ENCODE assay signal across 8 mouse cellular contexts in genomic region chr1:91038010-91038409, GRCm38 (mm10). TPM values are rescaled to one million over a fixed set of nuclear protein-coding genes. Genes with fewer than 3 reads are reported as not detected.
DNase-seq lines count a peak whose midpoint lies in the region; ATAC-seq and TF ChIP-seq lines count a peak whose summit lies in the region.

No protein-coding gene starts in this region.

- no peaks in the 10 kb centered on the region for H3K27me3 ChIP-seq in intestine, postnatal 0 days (replicated peaks; ENCODE audit: control insufficient read depth, insufficient read depth, low read length)
- no peaks in the 10 kb centered on the region for H3K27me3 ChIP-seq in intestine, embryonic 16.5 days (replicated peaks; ENCODE audit: control insufficient read depth, insufficient read depth, low read length)
- no peaks in the 10 kb centered on the region for H3K27me3 ChIP-seq in heart, embryonic 13.5 days (replicated peaks)

- 63% methylated on average over 6 of the region's 6 CpGs for WGBS in intestine, postnatal 0 days
- WGBS in intestine, embryonic 16.5 days, result 78% methylated on average over 6 of the region's 6 CpGs
- WGBS in heart, embryonic 13.5 days, result 63% methylated on average over 6 of the region's 6 CpGs

- peaks cover 7% of the 10 kb centered on the region for H3K4me1 ChIP-seq in intestine, postnatal 0 days (replicated peaks; ENCODE audit: control insufficient read depth, insufficient read depth, low read length)
- peaks cover 15% of the 10 kb centered on the region for H3K4me1 ChIP-seq in intestine, embryonic 16.5 days (ENCODE audit: control insufficient read depth, insufficient read depth, low read length)
- H3K4me1 ChIP-seq in heart, embryonic 13.5 days, result peaks cover 97% of the 10 kb centered on the region

- H3K9me3 ChIP-seq in intestine, postnatal 0 days (ENCODE audit: control insufficient read depth), result no peaks in the 10 kb centered on the region
- H3K9me3 ChIP-seq in intestine, embryonic 16.5 days (ENCODE audit: control insufficient read depth, low read length), result no peaks in the 10 kb centered on the region
- H3K9me3 ChIP-seq in heart, embryonic 13.5 days, result no peaks in the 10 kb centered on the region

- no peak for ATAC-seq in intestine, postnatal 0 days
- no peak for ATAC-seq in intestine, embryonic 16.5 days
- ATAC-seq in heart, embryonic 13.5 days (ENCODE audit: extremely low read depth, insufficient number of reproducible peaks, low FRiP score, low TSS enrichment), result no peak

- no peak overlapping the region for H3K4me2 ChIP-seq in intestine, postnatal 0 days (replicated peaks; ENCODE audit: low read depth)
- H3K4me2 ChIP-seq in intestine, embryonic 16.5 days (ENCODE audit: low read depth, low read length), result no peak overlapping the region
- H3K4me2 ChIP-seq in heart, embryonic 13.5 days, result no peak overlapping the region

- peak; percentile 81 for TF ChIP-seq CTCF in intestine, postnatal 0 days (IDR thresholded peaks at IDR 0.05; ENCODE audit: low read depth)

- no peak overlapping the region for H3K4me3 ChIP-seq in intestine, postnatal 0 days (ENCODE audit: low read depth, low read length)
- H3K4me3 ChIP-seq in intestine, embryonic 16.5 days (ENCODE audit: low read length), result no peak overlapping the region
- H3K4me3 ChIP-seq in heart, embryonic 13.5 days, result no peak overlapping the region

- H3K27ac ChIP-seq in intestine, postnatal 0 days (ENCODE audit: low read depth, low read length), result no peak overlapping the region
- no peak overlapping the region for H3K27ac ChIP-seq in intestine, embryonic 16.5 days (ENCODE audit: low read length)
- peak overlapping the region; percentile 57; the same call in 1 of the 2 replicates for H3K27ac ChIP-seq in heart, embryonic 13.5 days (replicated peaks)

- peak; percentile 55 to 65 for DNase-seq in CD8-positive naive resting alpha-beta T cell, adult 2 months (ENCODE audit: low read depth in 2 of 2, low spot score in 2 of 2)
- DNase-seq in naive thymus-derived CD4-positive, alpha-beta T cell, adult 2 months (ENCODE audit: low read depth), result peak; percentile 86
- no peak for DNase-seq in cerebellum, postnatal 10 days
- no peak for DNase-seq in gastrocnemius, postnatal 36 days
- no peak for DNase-seq in left cerebral cortex, postnatal 36 days (ENCODE audit: low spot score in 2 of 2)

- intact Hi-C loops in gastrocnemius, postnatal 36 days (cut with DNase I), result loop anchor here (5.0 kb wide), 2 partner anchors 36 to 66 kb away; no protein-coding TSS in a partner anchor
- intact Hi-C loops in left cerebral cortex, postnatal 36 days (cut with DNase I), result no loop called here

- H3K36me3 ChIP-seq in intestine, postnatal 0 days (ENCODE audit: control insufficient read depth, insufficient read depth), result no peaks in the 10 kb centered on the region
- no peaks in the 10 kb centered on the region for H3K36me3 ChIP-seq in intestine, embryonic 16.5 days (ENCODE audit: control insufficient read depth, insufficient read depth, low read length)
- H3K36me3 ChIP-seq in heart, embryonic 13.5 days, result peaks cover 10% of the 10 kb centered on the region; the same call in 1 of the 2 replicates

- H3K9ac ChIP-seq in intestine, postnatal 0 days (ENCODE audit: low read depth, low read length), result no peak overlapping the region
- H3K9ac ChIP-seq in intestine, embryonic 16.5 days (ENCODE audit: low read depth, low read length), result no peak overlapping the region
- no peak overlapping the region for H3K9ac ChIP-seq in heart, embryonic 13.5 days

RNA-seq across cellular contexts. Expression of gene Lrrfip1, which starts 39.5 kb away (rescaled TPM):
- 79.2 and 85.3 TPM in 2 replicates for polyA plus RNA-seq in intestine, postnatal 0 days (2015; fragmentation: Nextera tagmentation; extraction: Ambion mirVana)
- 69.2 and 73.7 TPM in 2 replicates for polyA plus RNA-seq in intestine, embryonic 16.5 days (2015; fragmentation: Nextera tagmentation; extraction: Ambion mirVana)
- polyA plus RNA-seq in heart, embryonic 13.5 days (2015; fragmentation: Nextera tagmentation; extraction: Ambion mirVana), result 122 and 137 TPM in 2 replicates
- total RNA-seq in gastrocnemius, postnatal 36 days (2021), result 100 to 1,000 TPM; 159 to 165 TPM
- 10 to 100 TPM; 56.6 to 78.7 TPM for total RNA-seq in left cerebral cortex, postnatal 36 days (2021)

Comparison
In these comparisons a context has a peak if more than half of its experiments do, and no peak if none do; other contexts are left out.
1. DNase-seq: peak in CD8-positive naive resting alpha-beta T cell, adult 2 months (2 of 2) and naive thymus-derived CD4-positive, alpha-beta T cell, adult 2 months (single experiment); none in cerebellum, postnatal 10 days (0 of 2), gastrocnemius, postnatal 36 days (0 of 2) and left cerebral cortex, postnatal 36 days (0 of 2).